Mouse (Mus musculus): Measurements from ENCODE around the gene Ano7. TPM values are rescaled to one million over a fixed set of nuclear protein-coding genes. Genes with fewer than 3 reads are reported as not detected.

Gene Ano7
- polyA plus RNA-seq (2015; fragmentation: Nextera tagmentation; extraction: Ambion mirVana) = 0.08 TPM in 1 of 2 replicates, not detected in the other

DNA sequence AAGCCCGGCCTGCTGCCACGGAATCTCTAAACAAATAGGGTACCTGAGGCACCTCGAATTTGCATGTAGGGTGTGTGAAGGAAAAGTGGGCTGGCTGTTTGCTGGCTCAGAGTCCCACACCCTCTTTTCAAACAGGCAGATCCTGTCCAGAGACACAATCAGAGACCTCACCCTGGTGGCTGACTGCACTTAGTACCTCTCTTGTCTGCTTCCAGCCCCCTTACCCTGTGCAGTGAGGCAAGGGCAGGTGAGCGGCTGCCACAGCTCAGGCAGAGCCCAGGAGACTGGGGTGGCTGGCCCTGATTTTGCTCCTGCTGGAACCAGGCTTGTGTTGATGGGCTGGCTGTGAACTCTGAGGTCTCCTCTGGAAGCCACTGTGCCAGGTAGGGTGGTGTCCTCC lies at the start of gene Ano7:
Gene Ano7 (plus strand): TSS at position 266 of the 400 bp plus-strand sequence.
- Histone ChIP-seq H3K9ac (no peak within 1 kb of the TSS), H3K27me3 (no peaks in the 10 kb centered on the region), H3K36me3 (replicated peaks) (no peaks in the 10 kb centered on the region), H3K4me2 (no peak within 1 kb of the TSS), H3K27ac (replicated peaks) (no peak within 1 kb of the TSS), H3K4me1 (replicated peaks) (no peaks in the 10 kb centered on the region), H3K4me3 (replicated peaks) (no peak within 1 kb of the TSS), H3K9me3 (replicated peaks) (no peaks in the 10 kb centered on the region)
- WGBS (ENCODE audit: insufficient replicate concordance) = 54% methylated on average over 4 of the region's 4 CpGs
- no peak for ATAC-seq (ENCODE audit: insufficient read depth)

- Histone ChIP-seq H3K27ac (replicated peaks) (no peak overlapping the region), H3K9ac (no peak overlapping the region), H3K4me1 (replicated peaks) (no peaks in the 10 kb centered on the region), H3K36me3 (replicated peaks) (peaks cover 92% of the 10 kb centered on the region), H3K9me3 (replicated peaks) (no peaks in the 10 kb centered on the region), H3K4me2 (no peak overlapping the region), H3K27me3 (no peaks in the 10 kb centered on the region), H3K4me3 (replicated peaks) (no peak overlapping the region)
- no peak for ATAC-seq (ENCODE audit: insufficient read depth)
- 78% methylated on average over 6 of the region's 6 CpGs for WGBS (ENCODE audit: insufficient replicate concordance)
Observed at GRCm38 (mm10) chr1:93323973-93324372, 49.8 kb upstream of the Ano7 start.

DNA sequence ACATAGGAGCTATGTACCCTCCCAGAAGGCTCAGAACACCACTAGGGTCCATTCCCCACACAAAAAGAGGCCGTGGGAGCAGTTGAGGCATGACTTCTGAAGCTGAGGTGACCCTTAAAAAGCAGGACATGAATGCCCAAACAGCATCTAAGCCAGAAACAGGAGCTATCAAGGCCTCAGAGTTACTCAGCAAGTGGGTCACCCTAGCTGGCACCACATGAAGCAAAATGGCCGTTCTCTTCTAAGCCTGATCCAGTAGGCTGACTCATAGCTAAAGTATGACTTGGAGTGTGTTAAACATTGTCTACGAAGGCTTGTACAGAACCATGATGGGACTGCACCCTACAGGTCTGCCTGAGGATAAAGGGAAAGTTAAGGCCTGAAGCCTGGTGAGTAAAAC lies 47.3 kb upstream of the Ano7 start:
- Histone ChIP-seq H3K4me1 (replicated peaks) (no peaks in the 10 kb centered on the region), H3K9ac (no peak overlapping the region), H3K4me2 (no peak overlapping the region), H3K4me3 (replicated peaks) (no peak overlapping the region), H3K27ac (replicated peaks) (no peak overlapping the region), H3K36me3 (replicated peaks) (peaks cover 91% of the 10 kb centered on the region), H3K27me3 (no peaks in the 10 kb centered on the region), H3K9me3 (replicated peaks) (no peaks in the 10 kb centered on the region)
- ATAC-seq (ENCODE audit: insufficient read depth) = no peak
- WGBS (ENCODE audit: insufficient replicate concordance) = 78% methylated on average over 3 of the region's 3 CpGs

DNA sequence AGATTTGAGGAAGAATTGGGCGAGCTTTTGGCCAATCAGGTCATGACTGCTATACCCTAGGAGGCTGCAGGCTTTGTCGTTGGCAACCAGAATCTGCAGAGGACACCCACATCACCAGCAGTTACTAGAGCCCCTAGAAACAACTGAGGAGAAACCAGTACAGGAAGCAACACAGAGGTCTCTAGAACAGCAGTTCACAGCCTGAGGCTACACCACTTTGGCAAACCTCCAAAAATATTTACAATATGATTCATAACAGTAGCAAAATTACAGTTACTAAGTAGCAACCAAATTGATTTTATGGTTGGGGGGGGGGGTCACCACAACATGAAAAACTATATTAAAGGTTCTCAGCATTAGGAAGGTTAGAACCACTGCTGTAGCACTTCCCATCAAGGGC lies 39.1 kb upstream of the Ano7 start:
- H3K4me3 ChIP-seq (replicated peaks) = no peak overlapping the region
- WGBS (ENCODE audit: insufficient replicate concordance) = 63% methylated on average over 2 of the region's 2 CpGs
- H3K9ac ChIP-seq = no peak overlapping the region
- no peak overlapping the region for H3K27ac ChIP-seq (replicated peaks)
- no peak overlapping the region for H3K4me2 ChIP-seq
- no peak for ATAC-seq (ENCODE audit: insufficient read depth)
- H3K36me3 ChIP-seq (replicated peaks) = peaks cover 73% of the 10 kb centered on the region
- no peaks in the 10 kb centered on the region for H3K9me3 ChIP-seq (replicated peaks)
- no peaks in the 10 kb centered on the region for H3K27me3 ChIP-seq
- H3K4me1 ChIP-seq (replicated peaks) = peaks cover 5% of the 10 kb centered on the region; the same call in 1 of the 2 replicates

- Histone ChIP-seq H3K4me1 (replicated peaks) (peaks cover 36% of the 10 kb centered on the region), H3K4me2 (peak within 1 kb of the TSS; percentile 92), H3K27ac (replicated peaks) (peak within 1 kb of the TSS; percentile 84), H3K36me3 (replicated peaks) (peaks cover 21% of the 10 kb centered on the region), H3K27me3 (no peaks in the 10 kb centered on the region), H3K9me3 (replicated peaks) (no peaks in the 10 kb centered on the region), H3K4me3 (replicated peaks) (peak within 1 kb of the TSS; percentile 86), H3K9ac (peak within 1 kb of the TSS; percentile 84)
- peak; percentile 92 for ATAC-seq (ENCODE audit: insufficient read depth)
- WGBS (ENCODE audit: insufficient replicate concordance) = under 1% methylated on average over 63 of the region's 63 CpGs
Observed at GRCm38 (mm10) chr1:93342648-93343503, 30.9 kb upstream of the Ano7 start, which contains the start of the genes Ppp1r7 and Pask. Gene Ppp1r7, plus strand, starts transcription at chr1:93342854. Gene Pask, minus strand, starts transcription at chr1:93343482.

DNA sequence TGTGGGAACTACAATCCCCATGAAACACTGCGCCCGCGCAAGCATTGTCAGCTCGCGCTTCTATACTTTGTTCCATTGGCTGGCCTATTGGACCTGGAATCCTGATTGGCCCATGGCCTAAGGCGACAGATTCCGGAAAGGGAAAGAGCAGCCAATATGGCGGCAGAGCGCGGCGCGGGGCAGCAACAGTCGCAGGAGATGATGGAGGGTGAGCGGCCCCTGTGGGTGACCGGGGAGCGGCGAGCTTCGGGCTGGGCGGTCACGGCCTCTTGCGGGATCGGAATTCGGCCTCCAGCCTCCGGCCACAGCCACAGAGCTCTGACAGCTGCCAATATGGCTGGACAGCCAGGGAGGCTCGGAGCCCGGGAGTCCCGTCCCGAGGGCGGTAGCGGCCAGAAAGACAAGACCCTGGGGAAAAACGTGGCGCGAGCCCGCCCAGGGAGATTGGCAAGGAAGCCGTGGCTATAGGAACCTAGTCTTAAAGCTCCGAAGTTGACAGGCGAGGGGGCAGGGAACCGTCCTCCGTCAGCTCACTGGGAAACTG lies 30.2 kb upstream of the Ano7 start:
- WGBS (ENCODE audit: insufficient replicate concordance) = under 1% methylated on average over 39 of the region's 39 CpGs
- H3K4me3 ChIP-seq (replicated peaks) = peak overlapping the region; percentile 86

DNA sequence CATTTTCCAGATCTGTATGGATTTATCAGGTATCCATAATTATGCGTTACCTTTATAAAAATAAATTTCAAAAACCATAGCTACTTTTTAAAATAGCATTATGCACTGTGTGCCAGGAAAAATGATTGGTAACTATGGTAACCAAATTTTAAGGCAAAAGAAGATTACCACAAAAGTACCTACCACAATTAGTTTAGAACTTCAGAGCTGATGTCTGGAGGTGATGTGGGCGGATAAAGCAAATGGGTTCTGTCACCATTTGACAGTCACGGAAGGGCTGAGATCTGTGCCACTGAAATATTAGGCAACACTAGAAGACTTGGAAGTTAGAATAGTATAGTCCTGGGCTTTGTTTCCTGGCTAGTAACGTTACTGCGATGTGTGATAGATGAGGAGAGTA lies 26.6 kb upstream of the Ano7 start:
- H3K36me3 ChIP-seq (replicated peaks) = peaks cover 64% of the 10 kb centered on the region

More for the DNA sequence above, 30.2 kb upstream of the Ano7 start:
- Histone ChIP-seq H3K4me2 (peak overlapping the region; percentile 92), H3K4me1 (replicated peaks) (peaks cover 36% of the 10 kb centered on the region), H3K9ac (peak overlapping the region; percentile 84), H3K9me3 (replicated peaks) (no peaks in the 10 kb centered on the region), H3K27me3 (no peaks in the 10 kb centered on the region), H3K36me3 (replicated peaks) (peaks cover 28% of the 10 kb centered on the region), H3K27ac (replicated peaks) (peak overlapping the region; percentile 81)
- peak; percentile 90 for ATAC-seq (ENCODE audit: insufficient read depth)

GRCm38 (mm10) chr1:93349701-93350100 lies 24.0 kb upstream of the Ano7 start:
- Histone ChIP-seq H3K4me3 (replicated peaks) (no peak overlapping the region), H3K9ac (no peak overlapping the region), H3K4me2 (no peak overlapping the region), H3K27ac (replicated peaks) (no peak overlapping the region), H3K9me3 (replicated peaks) (no peaks in the 10 kb centered on the region), H3K27me3 (no peaks in the 10 kb centered on the region), H3K36me3 (replicated peaks) (peaks cover 89% of the 10 kb centered on the region), H3K4me1 (replicated peaks) (peaks cover 5% of the 10 kb centered on the region)
- 76% methylated on average over 4 of the region's 4 CpGs for WGBS (ENCODE audit: insufficient replicate concordance)
- no peak for ATAC-seq (ENCODE audit: insufficient read depth)

More for the DNA sequence above, 26.6 kb upstream of the Ano7 start:
- Histone ChIP-seq H3K9me3 (replicated peaks) (no peaks in the 10 kb centered on the region), H3K9ac (no peak overlapping the region), H3K4me3 (replicated peaks) (no peak overlapping the region), H3K4me1 (replicated peaks) (peaks cover 13% of the 10 kb centered on the region), H3K27me3 (no peaks in the 10 kb centered on the region), H3K27ac (replicated peaks) (no peak overlapping the region), H3K4me2 (no peak overlapping the region)
- no peak for ATAC-seq (ENCODE audit: insufficient read depth)
- 89% methylated on average over 5 of the region's 5 CpGs for WGBS (ENCODE audit: insufficient replicate concordance)

GRCm38 (mm10) chr1:93352724-93353123 lies 21.0 kb upstream of the Ano7 start:
- H3K4me1 ChIP-seq (replicated peaks) = no peaks in the 10 kb centered on the region
- WGBS (ENCODE audit: insufficient replicate concordance) = 77% methylated on average over 2 of the region's 2 CpGs
- H3K36me3 ChIP-seq (replicated peaks) = peaks cover 98% of the 10 kb centered on the region
- no peak overlapping the region for H3K4me3 ChIP-seq (replicated peaks)
- H3K9me3 ChIP-seq (replicated peaks) = no peaks in the 10 kb centered on the region
- no peak overlapping the region for H3K9ac ChIP-seq
- no peaks in the 10 kb centered on the region for H3K27me3 ChIP-seq
- ATAC-seq (ENCODE audit: insufficient read depth) = no peak
- no peak overlapping the region for H3K4me2 ChIP-seq
- H3K27ac ChIP-seq (replicated peaks) = no peak overlapping the region

- Histone ChIP-seq H3K4me1 (replicated peaks) (no peaks in the 10 kb centered on the region), H3K36me3 (replicated peaks) (peaks cover 87% of the 10 kb centered on the region), H3K9ac (no peak overlapping the region), H3K4me3 (replicated peaks) (no peak overlapping the region), H3K9me3 (replicated peaks) (no peaks in the 10 kb centered on the region), H3K4me2 (no peak overlapping the region), H3K27me3 (no peaks in the 10 kb centered on the region), H3K27ac (replicated peaks) (no peak overlapping the region)
- 69% methylated on average over 4 of the region's 4 CpGs for WGBS (ENCODE audit: insufficient replicate concordance)
- ATAC-seq (ENCODE audit: insufficient read depth) = no peak
Observed at GRCm38 (mm10) chr1:93362661-93363060, 11.1 kb upstream of the Ano7 start.

- no peaks in the 10 kb centered on the region for H3K9me3 ChIP-seq (replicated peaks)
- no peak overlapping the region for H3K27ac ChIP-seq (replicated peaks)
- no peak overlapping the region for H3K9ac ChIP-seq
- WGBS (ENCODE audit: insufficient replicate concordance) = 64% methylated on average over 6 of the region's 6 CpGs
- H3K36me3 ChIP-seq (replicated peaks) = peaks cover 60% of the 10 kb centered on the region
- ATAC-seq (ENCODE audit: insufficient read depth) = no peak
- no peaks in the 10 kb centered on the region for H3K27me3 ChIP-seq
- H3K4me1 ChIP-seq (replicated peaks) = no peaks in the 10 kb centered on the region
- no peak overlapping the region for H3K4me2 ChIP-seq
- H3K4me3 ChIP-seq (replicated peaks) = no peak overlapping the region
Observed at GRCm38 (mm10) chr1:93365641-93366040, 8.1 kb upstream of the Ano7 start.
